Mouse (Mus musculus): ENCODE measurements around the gene Gm43720. TPM values are rescaled to one million over a fixed set of nuclear protein-coding genes. Genes with fewer than 3 reads are reported as not detected.
"Not testable (repeated sequence)": the region's sequence is repeated elsewhere in the genome, so short reads cannot be mapped to it uniquely, and the experiment has no call there.

Gene Gm43720
- polyA plus RNA-seq, 1 experiment from 2014 or later, result not detected

DNA sequence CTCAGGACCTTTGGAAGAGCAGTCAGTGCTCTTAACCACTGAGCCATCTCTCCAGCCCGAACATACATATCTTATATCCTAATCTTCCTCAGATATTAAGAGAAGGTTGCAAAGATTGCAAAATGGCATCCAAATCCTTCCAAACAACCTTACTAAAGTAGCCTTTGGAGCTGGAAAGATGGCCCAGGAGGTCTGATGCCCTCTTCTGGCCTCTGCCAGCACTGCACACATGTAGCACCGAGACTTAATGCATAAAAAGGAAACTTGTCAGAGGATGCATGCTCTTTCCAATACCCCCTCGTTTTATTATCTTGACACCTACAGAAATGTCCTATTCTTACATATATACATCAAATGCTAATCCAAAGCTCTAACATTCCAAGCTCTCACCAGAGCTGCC, 51.7 kb downstream of the Gm43720 start:
- no peak overlapping the region for H3K9ac ChIP-seq (ENCODE audit: low read length)
- no peaks in the 10 kb centered on the region for H3K4me1 ChIP-seq (ENCODE audit: control insufficient read depth in 2 of 2, insufficient read depth in 2 of 2, low read length in 2 of 2)
- H3K27ac ChIP-seq (replicated peaks in 1 of 2; ENCODE audit: control insufficient read depth in 1 of 2, insufficient read depth in 1 of 2, low read depth in 2 of 2, low read length in 2 of 2), result no peak overlapping the region
- H3K4me3 ChIP-seq (ENCODE audit: control insufficient read depth in 1 of 2, insufficient read depth in 1 of 2, low read depth in 1 of 2, low read length in 2 of 2), result no peak overlapping the region
- 43% methylated on average over 3 of the region's 3 CpGs for WGBS
- no peak for ATAC-seq (ENCODE audit: insufficient number of reproducible peaks, insufficient read depth, low FRiP score, low read depth)
- H3K27me3 ChIP-seq (ENCODE audit: control insufficient read depth, insufficient read depth, low read length), result no peaks in the 10 kb centered on the region
- H3K4me2 ChIP-seq (ENCODE audit: low read length), result no peak overlapping the region
- H3K36me3 ChIP-seq (ENCODE audit: control insufficient read depth, insufficient read depth, low read length), result no peaks in the 10 kb centered on the region
- no peaks in the 10 kb centered on the region for H3K9me3 ChIP-seq (ENCODE audit: control insufficient read depth, low read length)

DNA sequence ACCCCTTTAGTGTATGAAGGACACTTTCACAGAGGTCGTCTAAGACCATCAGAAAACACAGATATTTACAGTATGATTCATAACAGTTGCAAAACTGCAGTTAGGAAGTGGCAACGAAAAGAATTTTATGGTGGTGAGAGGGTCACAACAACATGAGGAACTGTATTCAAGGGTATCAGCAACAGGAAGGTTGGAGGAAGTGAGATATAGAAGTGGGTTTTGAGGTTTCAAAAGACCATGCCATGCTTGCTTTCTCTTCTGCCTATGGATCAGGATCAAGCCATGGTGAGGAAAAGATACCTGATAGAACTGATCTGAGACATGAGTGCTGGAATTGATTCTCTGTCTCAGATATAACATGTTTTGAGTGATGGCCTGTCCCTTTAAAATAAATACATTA, 52.4 kb downstream of the Gm43720 start:
- H3K9me3 ChIP-seq (ENCODE audit: control insufficient read depth, low read length), result no peaks in the 10 kb centered on the region

DNA sequence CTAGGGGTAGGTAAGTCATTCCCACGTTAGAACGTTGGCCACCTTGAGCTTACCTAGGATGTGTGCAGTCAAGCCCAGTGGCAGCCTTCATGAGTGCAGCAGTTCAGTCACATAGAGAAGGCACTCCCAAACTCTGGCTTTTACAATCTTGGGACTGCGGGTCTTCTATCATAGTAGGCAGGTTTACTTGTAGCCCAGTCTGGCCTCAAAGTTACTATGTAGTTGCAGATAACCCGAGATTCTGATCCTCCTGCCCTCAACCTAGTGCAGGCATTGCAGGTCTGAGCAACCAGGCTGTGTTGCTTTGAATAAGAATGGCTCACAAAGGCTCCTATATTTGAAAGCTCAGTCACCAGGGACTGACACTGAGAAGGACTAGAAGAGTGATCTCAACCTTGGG, 53.3 kb downstream of the Gm43720 start:
- Histone ChIP-seq H3K27me3 (ENCODE audit: control insufficient read depth, insufficient read depth, low read length) (no peaks in the 10 kb centered on the region), H3K4me1 (ENCODE audit: control insufficient read depth in 2 of 2, insufficient read depth in 2 of 2, low read length in 2 of 2) (no peaks in the 10 kb centered on the region), H3K4me2 (ENCODE audit: low read length) (no peak overlapping the region), H3K4me3 (ENCODE audit: control insufficient read depth in 1 of 2, insufficient read depth in 1 of 2, low read depth in 1 of 2, low read length in 2 of 2) (no peak overlapping the region), H3K9me3 (ENCODE audit: control insufficient read depth, low read length) (no peaks in the 10 kb centered on the region), H3K27ac (replicated peaks in 1 of 2; ENCODE audit: control insufficient read depth in 1 of 2, insufficient read depth in 1 of 2, low read depth in 2 of 2, low read length in 2 of 2) (no peak overlapping the region), H3K36me3 (ENCODE audit: control insufficient read depth, insufficient read depth, low read length) (no peaks in the 10 kb centered on the region), H3K9ac (ENCODE audit: low read length) (no peak overlapping the region)
- ATAC-seq (ENCODE audit: insufficient number of reproducible peaks, insufficient read depth, low FRiP score, low read depth), result no peak
- 66% methylated on average over 4 of the region's 4 CpGs for WGBS

More for the DNA sequence above, 52.4 kb downstream of the Gm43720 start:
- H3K27ac ChIP-seq (replicated peaks in 1 of 2; ENCODE audit: control insufficient read depth in 1 of 2, insufficient read depth in 1 of 2, low read depth in 2 of 2, low read length in 2 of 2), result no peak overlapping the region
- no peak overlapping the region for H3K4me3 ChIP-seq (ENCODE audit: control insufficient read depth in 1 of 2, insufficient read depth in 1 of 2, low read depth in 1 of 2, low read length in 2 of 2)
- H3K36me3 ChIP-seq (ENCODE audit: control insufficient read depth, insufficient read depth, low read length), result no peaks in the 10 kb centered on the region
- WGBS, result 43% methylated on average over 2 of the region's 2 CpGs
- H3K4me2 ChIP-seq (ENCODE audit: low read length), result no peak overlapping the region
- H3K9ac ChIP-seq (ENCODE audit: low read length), result no peak overlapping the region
- no peak for ATAC-seq (ENCODE audit: insufficient number of reproducible peaks, insufficient read depth, low FRiP score, low read depth)
- no peaks in the 10 kb centered on the region for H3K27me3 ChIP-seq (ENCODE audit: control insufficient read depth, insufficient read depth, low read length)
- H3K4me1 ChIP-seq (ENCODE audit: control insufficient read depth in 2 of 2, insufficient read depth in 2 of 2, low read length in 2 of 2), result no peaks in the 10 kb centered on the region

DNA sequence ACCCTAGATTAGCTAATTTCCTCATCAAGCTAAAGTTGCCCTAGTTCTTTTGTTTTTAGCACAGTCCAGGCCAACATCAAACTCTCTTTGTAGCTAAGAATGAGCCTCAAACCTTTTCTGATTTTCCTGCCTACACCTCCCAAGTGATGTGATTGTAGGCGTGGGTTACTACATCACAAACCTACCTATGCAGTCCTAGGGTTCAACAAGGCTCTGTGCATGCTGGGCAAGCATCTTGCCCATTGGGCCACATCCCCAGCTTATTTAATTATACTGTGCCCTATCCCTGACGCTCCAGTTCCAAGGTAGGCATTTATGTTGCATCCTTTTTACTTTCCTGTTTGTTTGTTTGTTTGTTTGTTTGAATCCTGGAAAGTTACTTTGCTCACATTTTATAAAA, 54.1 kb downstream of the Gm43720 start, which contains the start of gene Nxpe5:
Gene Nxpe5, plus strand, starts transcription at position 199 of the 400 bp plus-strand sequence.
- H3K27me3 ChIP-seq (ENCODE audit: control insufficient read depth, insufficient read depth, low read length), result no peaks in the 10 kb centered on the region
- H3K36me3 ChIP-seq (ENCODE audit: control insufficient read depth, insufficient read depth, low read length), result no peaks in the 10 kb centered on the region
- no peak within 1 kb of the TSS for H3K4me3 ChIP-seq (ENCODE audit: control insufficient read depth in 1 of 2, insufficient read depth in 1 of 2, low read depth in 1 of 2, low read length in 2 of 2)
- H3K4me2 ChIP-seq (ENCODE audit: low read length), result no peak within 1 kb of the TSS
- H3K27ac ChIP-seq (replicated peaks in 1 of 2; ENCODE audit: control insufficient read depth in 1 of 2, insufficient read depth in 1 of 2, low read depth in 2 of 2, low read length in 2 of 2), result no peak within 1 kb of the TSS
- no peak for ATAC-seq (ENCODE audit: insufficient number of reproducible peaks, insufficient read depth, low FRiP score, low read depth)
- H3K9me3 ChIP-seq (ENCODE audit: control insufficient read depth, low read length), result no peaks in the 10 kb centered on the region
- 51% methylated on average over 2 of the region's 2 CpGs for whole genome bisulfite sequencing
- H3K9ac ChIP-seq (ENCODE audit: low read length), result no peak within 1 kb of the TSS
- H3K4me1 ChIP-seq (ENCODE audit: control insufficient read depth in 2 of 2, insufficient read depth in 2 of 2, low read length in 2 of 2), result no peaks in the 10 kb centered on the region

DNA sequence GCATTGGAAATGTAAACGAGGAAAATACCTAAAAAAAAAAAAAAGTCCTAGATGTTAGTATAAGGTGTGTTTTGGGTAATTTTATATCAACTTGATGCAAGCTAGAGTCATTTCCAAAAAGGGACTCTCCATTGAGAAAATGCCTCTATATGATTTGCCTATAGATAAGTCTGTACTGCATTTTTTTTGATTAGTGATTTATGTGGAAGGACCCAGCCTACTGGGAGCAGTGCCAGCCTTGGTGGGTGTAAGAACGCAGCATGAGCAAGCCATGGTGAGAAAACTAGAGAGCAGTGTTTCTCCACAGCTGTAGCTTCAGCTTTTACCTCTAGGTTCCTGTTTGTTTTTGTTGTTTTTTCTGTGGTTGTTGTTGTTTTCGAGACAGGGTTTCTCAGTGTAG, 56.5 kb downstream of the Gm43720 start:
- Histone ChIP-seq H3K27ac (replicated peaks in 1 of 2; ENCODE audit: control insufficient read depth in 1 of 2, insufficient read depth in 1 of 2, low read depth in 2 of 2, low read length in 2 of 2) (no peak overlapping the region), H3K9me3 (ENCODE audit: control insufficient read depth, low read length) (no peaks in the 10 kb centered on the region), H3K4me1 (ENCODE audit: control insufficient read depth in 2 of 2, insufficient read depth in 2 of 2, low read length in 2 of 2) (no peaks in the 10 kb centered on the region), H3K27me3 (ENCODE audit: control insufficient read depth, insufficient read depth, low read length) (no peaks in the 10 kb centered on the region), H3K4me3 (ENCODE audit: control insufficient read depth in 1 of 2, insufficient read depth in 1 of 2, low read depth in 1 of 2, low read length in 2 of 2) (no peak overlapping the region), H3K4me2 (ENCODE audit: low read length) (no peak overlapping the region), H3K9ac (ENCODE audit: low read length) (no peak overlapping the region), H3K36me3 (ENCODE audit: control insufficient read depth, insufficient read depth, low read length) (no peaks in the 10 kb centered on the region)
- WGBS, result 41% methylated on average over 3 of the region's 3 CpGs
- no peak for ATAC-seq (ENCODE audit: insufficient number of reproducible peaks, insufficient read depth, low FRiP score, low read depth)

DNA sequence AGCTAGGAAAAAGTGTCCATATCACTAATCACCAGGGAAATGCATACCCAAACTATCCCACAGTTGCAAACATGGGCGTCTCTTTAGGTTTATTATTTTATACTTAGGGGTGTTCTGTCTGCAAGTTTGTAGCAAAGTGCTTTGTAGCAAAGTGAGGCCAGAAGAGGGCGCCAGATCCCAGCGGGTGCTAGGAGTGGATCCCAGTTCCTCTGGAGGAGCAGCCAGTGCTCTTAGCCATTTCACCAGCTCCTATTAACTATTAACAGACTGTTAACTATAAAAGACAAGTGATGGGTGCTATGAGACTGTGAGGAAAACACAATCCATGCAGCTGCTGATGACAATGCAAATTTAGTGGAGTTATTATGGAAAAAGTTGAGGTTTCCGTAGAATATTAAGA, 57.6 kb downstream of the Gm43720 start:
- ATAC-seq (ENCODE audit: insufficient number of reproducible peaks, insufficient read depth, low FRiP score, low read depth), result no peak
- H3K27me3 ChIP-seq (ENCODE audit: control insufficient read depth, insufficient read depth, low read length), result no peaks in the 10 kb centered on the region
- no peaks in the 10 kb centered on the region for H3K9me3 ChIP-seq (ENCODE audit: control insufficient read depth, low read length)
- H3K9ac ChIP-seq (ENCODE audit: low read length), result no peak overlapping the region
- no peaks in the 10 kb centered on the region for H3K36me3 ChIP-seq (ENCODE audit: control insufficient read depth, insufficient read depth, low read length)
- no peak overlapping the region for H3K4me2 ChIP-seq (ENCODE audit: low read length)
- no peaks in the 10 kb centered on the region for H3K4me1 ChIP-seq (ENCODE audit: control insufficient read depth in 2 of 2, insufficient read depth in 2 of 2, low read length in 2 of 2)
- no peak overlapping the region for H3K4me3 ChIP-seq (ENCODE audit: control insufficient read depth in 1 of 2, insufficient read depth in 1 of 2, low read depth in 1 of 2, low read length in 2 of 2)
- H3K27ac ChIP-seq (replicated peaks in 1 of 2; ENCODE audit: control insufficient read depth in 1 of 2, insufficient read depth in 1 of 2, low read depth in 2 of 2, low read length in 2 of 2), result no peak overlapping the region
- WGBS, result 22% methylated on average over 4 of the region's 4 CpGs

DNA sequence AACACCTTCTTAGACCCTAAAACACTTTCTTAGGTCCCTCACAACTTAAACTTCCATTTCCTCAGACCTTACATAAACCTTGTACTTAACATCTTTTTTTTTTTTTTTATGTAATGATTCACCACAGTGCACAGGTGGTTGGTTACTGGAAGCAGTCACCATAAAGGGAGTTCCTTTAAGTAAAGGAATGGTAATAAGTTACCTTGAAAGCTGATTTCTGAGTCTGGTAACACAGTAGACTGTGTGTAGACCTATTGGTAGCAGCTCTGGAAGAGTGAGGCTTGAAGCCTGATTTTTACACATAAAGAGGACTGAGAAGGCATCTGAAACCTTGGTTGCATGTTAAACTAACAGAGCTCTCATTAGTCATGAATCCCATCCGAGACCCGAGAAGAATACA, 59.9 kb downstream of the Gm43720 start:
- H3K36me3 ChIP-seq (ENCODE audit: control insufficient read depth, insufficient read depth, low read length), result no peaks in the 10 kb centered on the region
- no peak for ATAC-seq (ENCODE audit: insufficient number of reproducible peaks, insufficient read depth, low FRiP score, low read depth)
- no peak overlapping the region for H3K4me3 ChIP-seq (ENCODE audit: control insufficient read depth in 1 of 2, insufficient read depth in 1 of 2, low read depth in 1 of 2, low read length in 2 of 2)
- H3K27ac ChIP-seq (replicated peaks in 1 of 2; ENCODE audit: control insufficient read depth in 1 of 2, insufficient read depth in 1 of 2, low read depth in 2 of 2, low read length in 2 of 2), result no peak overlapping the region
- no peak overlapping the region for H3K4me2 ChIP-seq (ENCODE audit: low read length)
- H3K9ac ChIP-seq (ENCODE audit: low read length), result no peak overlapping the region
- no peaks in the 10 kb centered on the region for H3K27me3 ChIP-seq (ENCODE audit: control insufficient read depth, insufficient read depth, low read length)
- 71% methylated on average over 2 of the region's 2 CpGs for WGBS
- H3K9me3 ChIP-seq (ENCODE audit: control insufficient read depth, low read length), result peaks cover 5% of the 10 kb centered on the region; the same call in 1 of the 2 replicates
- H3K4me1 ChIP-seq (ENCODE audit: control insufficient read depth in 2 of 2, insufficient read depth in 2 of 2, low read length in 2 of 2), result no peaks in the 10 kb centered on the region

DNA sequence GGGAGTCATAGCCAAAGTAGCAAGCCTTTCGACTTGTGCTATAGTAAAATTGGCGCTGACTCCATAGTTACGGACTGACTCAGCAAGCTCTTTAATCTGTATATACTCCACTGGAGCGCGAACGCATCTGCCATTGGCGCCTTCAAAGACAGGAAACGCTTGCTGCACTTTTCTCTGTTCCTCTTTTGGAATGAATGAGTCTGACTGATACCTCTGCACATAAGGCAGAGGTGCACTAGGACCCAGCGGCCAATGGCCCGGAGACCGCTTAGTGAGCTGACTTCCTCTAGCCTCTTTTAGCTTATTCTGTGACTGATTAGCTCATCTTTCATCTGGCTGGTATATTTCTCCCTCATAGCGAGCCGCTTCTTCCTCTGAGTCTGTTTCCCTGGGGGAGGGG, 63.1 kb downstream of the Gm43720 start:
- not testable (repeated sequence) for H3K27ac ChIP-seq (replicated peaks in 1 of 2; ENCODE audit: control insufficient read depth in 1 of 2, insufficient read depth in 1 of 2, low read depth in 2 of 2, low read length in 2 of 2); H3K27me3 ChIP-seq (ENCODE audit: control insufficient read depth, insufficient read depth, low read length); H3K4me1 ChIP-seq (ENCODE audit: control insufficient read depth in 2 of 2, insufficient read depth in 2 of 2, low read length in 2 of 2); H3K9ac ChIP-seq (ENCODE audit: low read length); H3K36me3 ChIP-seq (ENCODE audit: control insufficient read depth, insufficient read depth, low read length); ATAC-seq (ENCODE audit: insufficient number of reproducible peaks, insufficient read depth, low FRiP score, low read depth); H3K4me3 ChIP-seq (ENCODE audit: control insufficient read depth in 1 of 2, insufficient read depth in 1 of 2, low read depth in 1 of 2, low read length in 2 of 2); H3K9me3 ChIP-seq (ENCODE audit: control insufficient read depth, low read length); H3K4me2 ChIP-seq (ENCODE audit: low read length)
- 91% methylated on average over 13 of the region's 13 CpGs for WGBS

Data from heart, embryonic 14.5 days (tissue).